Mouse (Mus musculus) MEL (cell line): ENCODE results near the gene Tmem132c.

Experiments used
- CTCF ChIP-seq, 3 experiments: IDR thresholded peaks in 2 of 3; conservative IDR thresholded peaks in 1 of 3; 2 replicates each; pipeline ENCODE4 v1.5.1; 2011 to 2012; ENCODE audit warnings: low read length in 3 of 3, low read depth in 2 of 3, mild to moderate bottlenecking in 2 of 3, improper control_type of control experiment in 1 of 3, inconsistent platforms in 1 of 3, mixed read lengths in 1 of 3, moderate library complexity in 1 of 3; ENCODE audit not compliant: control insufficient read depth in 1 of 3, insufficient read depth in 1 of 3, poor library complexity in 1 of 3, severe bottlenecking in 1 of 3
- ELF1 ChIP-seq: IDR thresholded peaks from 2 replicates; pipeline ENCODE4 v1.6.1; 2014; ENCODE audit warnings: low read depth, mild to moderate bottlenecking, inconsistent platforms, low read length, improper control_type of control experiment, moderate library complexity
- EP300 ChIP-seq, 2 experiments: IDR thresholded peaks; 2 replicates each; pipeline ENCODE4 v1.6.1; 2011; ENCODE audit warnings: improper control_type of control experiment in 2 of 2, low read length in 2 of 2, low read depth in 1 of 2, mild to moderate bottlenecking in 1 of 2
- ETS1 ChIP-seq: IDR thresholded peaks from 2 replicates; pipeline ENCODE4 v1.6.1; 2012; ENCODE audit warnings: low read depth, mild to moderate bottlenecking, inconsistent platforms, low read length, improper control_type of control experiment, moderate library complexity
- GATA1 ChIP-seq: IDR thresholded peaks from 2 replicates; pipeline ENCODE4 v1.6.1; 2011; ENCODE audit warnings: low read depth, low read length, improper control_type of control experiment
- JUND ChIP-seq: IDR thresholded peaks from 2 replicates; pipeline ENCODE4 v1.6.1; 2011; ENCODE audit warnings: low read depth, mild to moderate bottlenecking, improper control_type of control experiment, low read length
- KAT2A ChIP-seq: conservative IDR thresholded peaks from 2 replicates; pipeline ENCODE4 v1.6.1; 2012; ENCODE audit warnings: low read depth, low read length, improper control_type of control experiment, inconsistent platforms
- MAFK ChIP-seq: IDR thresholded peaks from 2 replicates; pipeline ENCODE4 v1.6.1; 2011; ENCODE audit warnings: low read depth, mild to moderate bottlenecking, low read length, improper control_type of control experiment, borderline replicate concordance
- MAX ChIP-seq: IDR thresholded peaks from 2 replicates; pipeline ENCODE4 v1.6.1; 2011; ENCODE audit warnings: low read length, improper control_type of control experiment
- NRF1 ChIP-seq: IDR thresholded peaks from 2 replicates; pipeline ENCODE4 v1.6.1; 2014; ENCODE audit warnings: low read depth, mild to moderate bottlenecking, inconsistent platforms, low read length, improper control_type of control experiment, moderate library complexity; ENCODE audit not compliant: poor library complexity, insufficient read depth, severe bottlenecking
- POLR2AphosphoS2 ChIP-seq: IDR thresholded peaks from 2 replicates; pipeline ENCODE4 v1.6.1; 2011; ENCODE audit warnings: low read length, improper control_type of control experiment
- RCOR1 ChIP-seq: IDR thresholded peaks from 2 replicates; pipeline ENCODE4 v1.6.1; 2012; ENCODE audit warnings: low read depth, mild to moderate bottlenecking, inconsistent platforms, low read length, improper control_type of control experiment
- USF2 ChIP-seq, 2 experiments: IDR thresholded peaks; 2 replicates each; pipeline ENCODE4 v1.6.1; 2011 to 2012; ENCODE audit warnings: improper control_type of control experiment in 2 of 2, low read length in 2 of 2, borderline replicate concordance in 1 of 2, inconsistent platforms in 1 of 2, low read depth in 1 of 2, mild to moderate bottlenecking in 1 of 2; ENCODE audit not compliant: insufficient read depth in 1 of 2
- ZC3H11A ChIP-seq: IDR thresholded peaks from 2 replicates; pipeline ENCODE4 v1.6.1; 2012; ENCODE audit warnings: low read depth, mild to moderate bottlenecking, inconsistent platforms, low read length, improper control_type of control experiment

DNA sequence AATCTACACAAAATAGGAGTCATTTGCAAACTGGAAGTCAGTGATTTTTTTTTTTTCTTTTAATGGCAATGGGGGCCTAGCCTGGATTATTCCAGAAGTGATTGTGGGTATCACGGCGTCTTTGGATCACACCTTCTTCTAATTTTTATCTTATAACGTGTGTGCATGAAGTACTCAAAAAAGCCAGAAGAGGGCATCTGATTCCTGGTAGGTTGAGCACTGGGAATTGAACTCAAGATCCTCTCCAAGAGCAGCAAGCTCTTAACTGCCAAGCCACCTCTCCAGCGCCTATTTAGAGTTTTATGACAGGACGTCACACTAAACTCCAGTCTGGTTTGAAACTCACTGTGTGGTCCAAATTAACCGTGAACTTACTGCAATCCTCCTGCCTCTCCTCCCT lies 346.2 kb downstream of the Tmem132c start:
- TF ChIP-seq MAX (no peak), GATA1 (no peak), CTCF (IDR thresholded peaks at IDR 0.05 in 2 of 3, conservative IDR thresholded peaks at IDR 0.05 in 1 of 3; ENCODE audit: control insufficient read depth in 1 of 3, insufficient read depth in 1 of 3, low read depth in 2 of 3, low read length in 3 of 3, poor library complexity in 1 of 3, severe bottlenecking in 1 of 3) (peak in 2 of 3 experiments; percentile 10 to 26; a peak in 2 of 6 replicates), JUND (no peak), MAFK (no peak), NRF1 (no peak), EP300 (IDR thresholded peaks at IDR 0.05; ENCODE audit: low read depth in 1 of 2, low read length in 2 of 2) (no peak), POLR2AphosphoS2 (no peak), ETS1 (no peak), ZC3H11A (no peak), KAT2A (no peak), USF2 (IDR thresholded peaks at IDR 0.05; ENCODE audit: borderline replicate concordance in 1 of 2, insufficient read depth in 1 of 2, low read depth in 1 of 2, low read length in 2 of 2) (no peak), ELF1 (no peak), RCOR1 (no peak)
